Mouse (Mus musculus): ENCODE results near the gene Gm45062.
A peak's percentile ranks its signal among the peaks of the same experiment; 100 is the strongest.
"Not testable (repeated sequence)": the region's sequence is repeated elsewhere in the genome, so short reads cannot be mapped to it uniquely, and the experiment has no call there.

The Gm45062 gene

GRCm38 (mm10) chr6:8509961-8510863 lies 251.0 kb downstream of the Gm45062 start:
- DNase-seq (ENCODE audit: low read depth), result peak; percentile 35

GRCm38 (mm10) chr6:8510864-8511428 lies 251.7 kb downstream of the Gm45062 start:
- peak; percentile 33 for DNase-seq (ENCODE audit: low read depth)

GRCm38 (mm10) chr6:8511447-8511846 lies 252.2 kb downstream of the Gm45062 start:
- DNase-seq (ENCODE audit: low read depth), result no peak

- DNase-seq (ENCODE audit: low read depth), result no peak
Observed at GRCm38 (mm10) chr6:8512416-8512815, 253.2 kb downstream of the Gm45062 start.

- no peak for DNase-seq (ENCODE audit: low read depth)
Observed at GRCm38 (mm10) chr6:8519687-8520086, 260.4 kb downstream of the Gm45062 start.

- no peak for DNase-seq (ENCODE audit: low read depth)
Observed at GRCm38 (mm10) chr6:8521231-8521630, 262.0 kb downstream of the Gm45062 start.

- no peak for DNase-seq (ENCODE audit: low read depth)
Observed at GRCm38 (mm10) chr6:8524717-8525116, 265.5 kb downstream of the Gm45062 start.

- DNase-seq (ENCODE audit: low read depth), result no peak
Observed at GRCm38 (mm10) chr6:8531104-8531894, 272.0 kb downstream of the Gm45062 start.

GRCm38 (mm10) chr6:8536944-8537343 lies 277.7 kb downstream of the Gm45062 start:
- no peak for DNase-seq (ENCODE audit: low read depth)

GRCm38 (mm10) chr6:8541531-8541930 lies 282.3 kb downstream of the Gm45062 start:
- DNase-seq (ENCODE audit: low read depth), result not testable (repeated sequence)

- DNase-seq (ENCODE audit: low read depth), result no peak
Observed at GRCm38 (mm10) chr6:8544822-8545221, 285.6 kb downstream of the Gm45062 start.

GRCm38 (mm10) chr6:8545780-8546179 lies 286.5 kb downstream of the Gm45062 start:
- no peak for DNase-seq (ENCODE audit: low read depth)

GRCm38 (mm10) chr6:8551155-8551554 lies 291.9 kb downstream of the Gm45062 start:
- no peak for DNase-seq (ENCODE audit: low read depth)

- no peak for DNase-seq (ENCODE audit: low read depth)
Observed at GRCm38 (mm10) chr6:8556849-8557571, 297.8 kb downstream of the Gm45062 start.

GRCm38 (mm10) chr6:8560682-8561081 lies 301.4 kb downstream of the Gm45062 start:
- DNase-seq (ENCODE audit: low read depth), result no peak

GRCm38 (mm10) chr6:8582377-8582776 lies 323.1 kb downstream of the Gm45062 start:
- no peak for DNase-seq (ENCODE audit: low read depth)

GRCm38 (mm10) chr6:8583892-8584291 lies 324.6 kb downstream of the Gm45062 start:
- peak; percentile 50 for DNase-seq (ENCODE audit: low read depth)

GRCm38 (mm10) chr6:8591665-8592064 lies 332.4 kb downstream of the Gm45062 start:
- DNase-seq (ENCODE audit: low read depth), result no peak

GRCm38 (mm10) chr6:8617369-8617768 lies 358.1 kb downstream of the Gm45062 start:
- no peak for DNase-seq (ENCODE audit: low read depth)

- DNase-seq (ENCODE audit: low read depth), result no peak
Observed at GRCm38 (mm10) chr6:8619582-8620350, 360.5 kb downstream of the Gm45062 start.

- peak; percentile 10 for DNase-seq (ENCODE audit: low read depth)
Observed at GRCm38 (mm10) chr6:8623045-8623444, 363.8 kb downstream of the Gm45062 start.
